Mouse (Mus musculus) forebrain, embryonic 16.5 days (tissue): ENCODE data around the gene Gm10642. TPM values are rescaled to one million over a fixed set of nuclear protein-coding genes. Genes with fewer than 3 reads are reported as not detected.

ENCODE experiments used
- ATAC-seq: fragments of 200-750 bp; cut with Nextera tagmentation; 2 replicates; pipeline ENCODE4 v1.8.0; 2017; ENCODE audit warnings: mild to moderate bottlenecking, moderate library complexity
- H3K27ac ChIP-seq: fragments of 300-500 bp; sonication (generic); 2 replicates; pipeline ENCODE4 v1.5.1; 2014; ENCODE audit warnings: low read length, control low read depth
- H3K27me3 ChIP-seq: fragments of 300-500 bp; sonication (generic); replicated peaks from 2 replicates; pipeline ENCODE4 v1.6.1; 2014; ENCODE audit warnings: low read length; ENCODE audit not compliant: control insufficient read depth, insufficient read depth
- H3K36me3 ChIP-seq: fragments of 300-500 bp; sonication (generic); 2 replicates; pipeline ENCODE4 v1.6.1; 2014; ENCODE audit not compliant: control insufficient read depth, insufficient read depth
- H3K4me1 ChIP-seq: fragments of 300-500 bp; sonication (generic); replicated peaks from 2 replicates; pipeline ENCODE4 v1.6.1; 2014; ENCODE audit warnings: low read length; ENCODE audit not compliant: control insufficient read depth, insufficient read depth
- H3K4me2 ChIP-seq: fragments of 300-500 bp; sonication (generic); 2 replicates; pipeline ENCODE4 v1.6.1; 2014; ENCODE audit warnings: mild to moderate bottlenecking, low read length, control low read depth
- H3K4me3 ChIP-seq: fragments of 300-500 bp; sonication (generic); replicated peaks from 2 replicates; pipeline ENCODE4 v1.5.1; 2014; ENCODE audit warnings: mild to moderate bottlenecking, low read length, control low read depth
- H3K9ac ChIP-seq: fragments of 300-500 bp; sonication (generic); replicated peaks from 2 replicates; pipeline ENCODE4 v1.6.1; 2014; ENCODE audit warnings: low read depth, low read length, control low read depth
- H3K9me3 ChIP-seq: fragments of 300-500 bp; sonication (generic); 2 replicates; pipeline ENCODE4 v1.6.1; 2016; ENCODE audit warnings: low read length; ENCODE audit not compliant: control insufficient read depth
- WGBS: fragments of 180-500 bp; shearing (Covaris S2); extraction: QIAGEN DNeasy Blood & Tissue Kit; methylation state at CpG from one replicate; pipeline ENCODE4 v1.1.7; 2014; 5-methylcytosine and 5-hydroxymethylcytosine counted together
- polyA plus RNA-seq: library from polyadenylated mRNA; unstranded; fragments of >200 nt; fragmentation: Nextera tagmentation; extraction: Ambion mirVana; gene quantifications from 2 replicates; pipeline ENCODE4 v1.2.1, GENCODE M21; 2015

Gene Gm10642
- polyA plus RNA-seq, 1 experiment from 2014 or later = 0.37 TPM

DNA sequence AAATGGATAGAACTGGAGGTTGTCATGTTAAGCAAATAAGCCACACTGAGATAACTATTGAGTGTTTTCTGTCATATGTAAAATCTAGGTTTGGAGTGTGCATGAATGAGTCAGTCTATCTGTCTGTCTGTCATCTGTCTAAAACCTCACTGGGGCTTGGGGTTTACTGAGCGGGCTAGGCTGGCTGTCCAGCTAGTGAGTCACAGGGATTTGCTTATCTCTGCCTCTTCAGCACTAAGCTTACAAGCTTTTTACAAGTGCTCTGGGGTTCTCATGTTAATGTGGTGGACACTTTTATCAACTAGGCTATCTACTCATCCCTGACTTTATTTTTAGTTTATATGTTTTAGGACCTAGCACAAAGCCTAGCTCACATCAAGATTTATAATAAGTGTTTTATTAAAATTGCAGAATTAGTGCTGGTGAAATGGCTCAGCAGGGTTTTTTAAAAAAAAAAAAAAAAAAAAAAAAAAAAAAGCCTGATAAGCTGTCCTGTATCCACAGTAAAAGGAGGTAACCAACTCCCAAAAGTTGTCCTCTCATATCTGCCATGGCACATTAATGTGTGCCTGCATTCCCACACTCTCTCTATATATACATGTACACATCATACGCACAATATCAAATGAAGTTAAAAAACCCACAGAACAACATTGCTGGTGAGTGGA, 32.4 kb downstream of the Gm10642 start:
- H3K27ac ChIP-seq = no peak overlapping the region

DNA sequence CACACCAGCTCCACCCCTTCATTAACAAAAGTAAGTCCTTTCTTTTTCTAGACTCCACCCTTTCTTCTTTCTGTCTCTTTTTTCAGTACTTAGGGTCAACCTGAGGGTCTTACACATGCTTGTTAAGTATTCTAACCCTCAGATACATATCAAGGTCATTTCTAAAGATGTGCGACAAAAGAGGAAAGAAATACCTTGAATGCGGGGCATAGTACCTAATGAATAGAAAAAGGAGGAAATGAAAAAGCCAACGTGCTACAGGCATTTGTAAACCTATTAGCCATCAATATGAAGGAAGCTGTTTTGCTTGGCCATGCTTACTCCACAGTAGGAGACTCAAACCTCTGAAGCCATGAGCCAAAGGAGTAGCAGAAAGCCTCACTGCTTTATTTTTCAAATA, 33.9 kb downstream of the Gm10642 start:
- 69% methylated on average over 3 of the region's 3 CpGs for WGBS
- Histone ChIP-seq H3K36me3 (no peaks in the 10 kb centered on the region), H3K4me2 (no peak overlapping the region), H3K9ac (no peak overlapping the region), H3K4me1 (no peaks in the 10 kb centered on the region), H3K27ac (no peak overlapping the region), H3K9me3 (no peaks in the 10 kb centered on the region), H3K4me3 (no peak overlapping the region), H3K27me3 (no peaks in the 10 kb centered on the region)
- no peak for ATAC-seq

More for the DNA sequence above, 32.4 kb downstream of the Gm10642 start:
- Histone ChIP-seq H3K9me3 (no peaks in the 10 kb centered on the region), H3K4me3 (no peak overlapping the region), H3K4me2 (no peak overlapping the region), H3K27me3 (no peaks in the 10 kb centered on the region), H3K4me1 (no peaks in the 10 kb centered on the region), H3K36me3 (no peaks in the 10 kb centered on the region), H3K9ac (no peak overlapping the region)
- ATAC-seq = no peak
- WGBS = 91% methylated on average over 2 of the region's 2 CpGs

GRCm38 (mm10) chr9:70690579-70690978, 34.5 kb downstream of the Gm10642 start:
- no peak overlapping the region for H3K9ac ChIP-seq
- H3K9me3 ChIP-seq = no peaks in the 10 kb centered on the region
- no peaks in the 10 kb centered on the region for H3K4me1 ChIP-seq
- H3K27me3 ChIP-seq = no peaks in the 10 kb centered on the region
- H3K4me2 ChIP-seq = no peak overlapping the region
- no peak for ATAC-seq
- no peak overlapping the region for H3K4me3 ChIP-seq
- no peaks in the 10 kb centered on the region for H3K36me3 ChIP-seq
- no peak overlapping the region for H3K27ac ChIP-seq

DNA sequence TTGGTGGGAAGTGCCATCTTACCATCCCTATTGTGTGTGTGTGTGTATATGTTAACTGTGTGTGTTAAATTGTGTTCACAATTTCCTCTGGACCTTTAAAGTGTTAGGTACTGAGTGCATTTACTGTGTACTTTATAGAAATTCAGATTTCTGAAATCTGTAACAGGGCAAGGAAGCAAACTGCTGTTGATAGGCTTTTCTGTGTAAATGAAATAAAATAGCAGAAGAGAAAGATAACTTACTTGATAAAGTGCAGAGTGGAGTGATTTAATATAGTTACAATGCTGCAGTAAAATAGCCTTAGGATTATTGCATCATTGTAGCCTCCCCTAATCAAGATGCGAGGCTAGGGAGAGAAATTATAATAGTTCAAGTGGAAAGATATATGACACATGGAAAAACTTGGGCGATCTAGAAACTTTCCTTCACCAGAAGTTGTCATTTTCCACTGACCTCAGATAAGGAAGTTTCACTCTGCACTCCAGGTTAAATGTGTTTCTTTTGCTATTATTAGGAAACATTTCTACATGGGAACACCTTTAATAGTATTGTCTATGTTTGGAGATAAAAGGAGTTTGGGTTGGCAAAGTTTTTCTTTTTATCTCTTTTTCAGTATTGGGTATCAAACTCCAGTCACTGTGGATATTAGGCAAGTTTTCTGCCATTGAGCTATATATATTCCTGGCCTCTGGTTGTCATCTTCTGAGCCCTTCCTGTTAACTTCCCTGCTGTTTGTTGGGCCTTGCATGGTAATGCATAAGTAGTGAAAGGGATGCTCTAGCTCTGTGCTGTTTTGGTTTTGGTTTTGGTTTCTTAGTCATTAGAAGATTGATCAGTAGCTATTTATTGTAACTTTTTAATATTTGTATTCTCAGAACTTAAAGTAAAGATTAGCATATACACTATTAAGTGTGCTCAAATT, 36.0 kb downstream of the Gm10642 start:
- WGBS = 82% methylated on average over 2 of the region's 2 CpGs
- no peaks in the 10 kb centered on the region for H3K27me3 ChIP-seq
- H3K36me3 ChIP-seq = no peaks in the 10 kb centered on the region

DNA sequence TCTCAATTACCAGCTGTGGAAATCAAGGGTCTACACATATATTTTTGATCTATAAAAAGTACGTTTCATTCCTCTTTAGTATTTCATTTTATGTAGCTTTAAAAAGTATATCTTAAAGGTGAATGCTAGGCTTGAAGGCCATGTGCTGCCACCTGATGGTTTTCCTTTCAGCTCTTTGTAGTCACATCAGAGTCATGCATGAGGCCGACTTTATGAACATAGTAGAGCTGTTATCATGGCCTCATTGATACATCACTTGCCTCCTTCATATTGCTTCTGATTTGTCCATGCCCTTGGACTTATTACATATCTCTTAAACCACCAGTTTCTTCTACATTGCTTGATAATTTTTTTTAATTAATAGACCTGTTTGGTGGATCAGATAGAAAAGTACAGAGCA, 39.7 kb downstream of the Gm10642 start:
- 91% methylated on average over 2 of the region's 2 CpGs for WGBS
- peaks cover 2% of the 10 kb centered on the region; the same call in 1 of the 2 replicates for H3K4me1 ChIP-seq
- no peaks in the 10 kb centered on the region for H3K9me3 ChIP-seq
- H3K4me3 ChIP-seq = no peak overlapping the region
- H3K4me2 ChIP-seq = no peak overlapping the region
- no peak overlapping the region for H3K9ac ChIP-seq
- no peak for ATAC-seq
- no peaks in the 10 kb centered on the region for H3K36me3 ChIP-seq
- H3K27me3 ChIP-seq = no peaks in the 10 kb centered on the region
- no peak overlapping the region for H3K27ac ChIP-seq

More for the DNA sequence above, 36.0 kb downstream of the Gm10642 start:
- Histone ChIP-seq H3K4me1 (no peaks in the 10 kb centered on the region), H3K27ac (no peak overlapping the region), H3K9ac (no peak overlapping the region), H3K4me2 (no peak overlapping the region), H3K9me3 (no peaks in the 10 kb centered on the region), H3K4me3 (no peak overlapping the region)
- no peak for ATAC-seq

DNA sequence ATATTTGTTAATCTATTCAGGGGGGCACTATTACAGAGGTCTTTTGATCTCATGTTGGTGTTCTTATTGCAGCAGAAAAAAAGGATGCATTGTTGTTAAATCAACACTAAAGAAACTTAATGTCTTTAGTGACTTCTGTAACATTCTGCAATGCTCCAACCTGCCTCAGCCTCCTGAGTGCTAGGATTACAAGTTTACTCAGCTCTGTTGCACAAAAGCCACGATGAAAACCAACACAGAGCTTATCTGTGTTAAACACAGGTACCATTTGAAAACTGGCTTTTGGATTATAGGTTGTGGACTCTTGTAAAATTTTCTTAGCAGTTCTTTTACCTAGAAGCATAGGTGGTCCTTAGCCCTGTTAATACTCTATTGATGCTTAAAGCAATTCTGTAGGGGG, 42.0 kb downstream of the Gm10642 start:
- H3K9me3 ChIP-seq = no peaks in the 10 kb centered on the region
- no peak overlapping the region for H3K27ac ChIP-seq
- H3K27me3 ChIP-seq = no peaks in the 10 kb centered on the region
- no peak overlapping the region for H3K9ac ChIP-seq
- peaks cover 3% of the 10 kb centered on the region; the same call in 1 of the 2 replicates for H3K4me1 ChIP-seq
- no peak overlapping the region for H3K4me3 ChIP-seq
- no peaks in the 10 kb centered on the region for H3K36me3 ChIP-seq
- 90% methylated on average over 1 of the region's 1 CpGs for WGBS
- no peak for ATAC-seq
- H3K4me2 ChIP-seq = no peak overlapping the region

DNA sequence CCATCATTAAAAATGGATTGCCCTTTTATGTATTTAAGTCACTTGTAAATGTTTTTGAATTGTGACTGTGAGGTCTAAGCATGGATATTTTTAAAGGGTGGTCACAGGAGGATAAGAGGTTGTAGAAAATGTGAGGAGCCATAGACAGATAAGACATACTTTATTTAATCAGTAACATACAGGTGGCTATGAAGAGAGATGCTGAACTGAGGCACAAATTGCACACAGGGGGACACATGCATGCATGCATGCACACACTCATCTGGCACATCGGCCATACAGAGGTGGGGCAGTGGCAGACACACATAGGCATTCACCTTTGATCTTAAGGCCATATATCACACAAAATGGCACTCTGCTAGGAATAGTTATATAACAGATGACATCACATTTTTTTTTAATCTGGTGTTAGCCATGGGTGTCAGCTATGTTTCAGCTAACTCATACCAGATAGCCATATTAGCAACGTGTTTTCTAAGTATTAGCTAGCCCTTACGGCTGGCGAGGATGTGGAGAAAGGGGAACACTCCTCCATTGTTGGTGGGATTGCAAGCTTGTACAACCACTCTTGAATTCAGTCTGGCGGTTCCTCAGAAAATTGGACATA, 47.6 kb downstream of the Gm10642 start:
- Histone ChIP-seq H3K4me1 (peaks cover 3% of the 10 kb centered on the region; the same call in 1 of the 2 replicates), H3K36me3 (no peaks in the 10 kb centered on the region), H3K4me3 (no peak overlapping the region), H3K27ac (no peak overlapping the region), H3K9ac (no peak overlapping the region), H3K9me3 (no peaks in the 10 kb centered on the region), H3K27me3 (no peaks in the 10 kb centered on the region), H3K4me2 (no peak overlapping the region)
- ATAC-seq = no peak
- 96% methylated on average over 5 of the region's 5 CpGs for WGBS

DNA sequence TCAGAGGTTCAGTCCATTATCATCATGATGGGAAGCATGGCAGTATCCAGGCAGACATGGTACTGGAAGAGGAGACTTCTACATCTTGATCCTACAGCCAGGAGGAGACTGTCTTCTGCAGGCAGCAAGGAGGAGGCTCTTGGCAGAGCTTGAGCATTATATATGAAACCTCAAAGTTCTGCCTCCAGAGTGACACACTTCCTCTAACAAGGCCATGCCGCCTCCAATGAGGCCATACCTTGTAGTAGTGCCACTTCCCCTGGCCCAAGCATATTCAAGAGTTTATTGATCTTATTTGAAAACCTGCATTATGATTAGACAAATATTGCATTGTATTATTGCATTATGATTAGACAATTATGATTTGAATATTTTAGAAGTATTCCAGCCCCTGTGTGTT, 50.4 kb downstream of the Gm10642 start:
- H3K36me3 ChIP-seq = no peaks in the 10 kb centered on the region
- H3K27me3 ChIP-seq = no peaks in the 10 kb centered on the region
- no peak overlapping the region for H3K27ac ChIP-seq
- ATAC-seq = no peak
- no peak overlapping the region for H3K4me2 ChIP-seq
- H3K4me3 ChIP-seq = no peak overlapping the region
- no peaks in the 10 kb centered on the region for H3K4me1 ChIP-seq
- 100% methylated on average over 1 of the region's 1 CpGs for WGBS
- no peaks in the 10 kb centered on the region for H3K9me3 ChIP-seq
- H3K9ac ChIP-seq = no peak overlapping the region
